Mouse (Mus musculus) kidney, adult 2 months (tissue): ENCODE measurements around the gene Sgcb. TPM values are rescaled to one million over a fixed set of nuclear protein-coding genes. Genes with fewer than 3 reads are reported as not detected.
A peak's percentile ranks its signal among the peaks of the same experiment; 100 is the strongest.

ENCODE experiments used
- DNase-seq: peaks from one replicate; pipeline ENCODE4 v3.0.0; 2021
- H3K27ac ChIP-seq: fragments of 200-500 bp; 2 replicates; pipeline ENCODE4 v1.5.1; 2012; ENCODE audit warnings: low read depth, low read length, control low read depth, inconsistent platforms; ENCODE audit not compliant: insufficient read depth
- H3K27me3 ChIP-seq: fragments of 200-500 bp; replicated peaks from 2 replicates; pipeline ENCODE4 v1.6.1; 2012; ENCODE audit warnings: mild to moderate bottlenecking, moderate library complexity, low read length, inconsistent platforms; ENCODE audit not compliant: control insufficient read depth, insufficient read depth
- H3K36me3 ChIP-seq: fragments of 200-500 bp; 2 replicates; pipeline ENCODE4 v1.6.1; 2012; ENCODE audit warnings: mild to moderate bottlenecking, moderate library complexity, low read length, inconsistent platforms; ENCODE audit not compliant: control insufficient read depth, insufficient read depth
- H3K4me1 ChIP-seq: fragments of 200-500 bp; 2 replicates; pipeline ENCODE4 v1.6.1; 2011; ENCODE audit warnings: low read length; ENCODE audit not compliant: control insufficient read depth, insufficient read depth
- H3K4me3 ChIP-seq: fragments of 200-500 bp; 2 replicates; pipeline ENCODE4 v1.5.1; 2011; ENCODE audit warnings: mild to moderate bottlenecking, low read depth, low read length, control low read depth; ENCODE audit not compliant: insufficient read depth
- CTCF ChIP-seq: fragments of 200-500 bp; conservative IDR thresholded peaks from 2 replicates; pipeline ENCODE4 v1.5.1; 2011; ENCODE audit warnings: low read depth, mild to moderate bottlenecking, control low read depth, low read length, moderate library complexity, mixed read lengths; ENCODE audit not compliant: insufficient read depth, insufficient read length
- POLR2A ChIP-seq: fragments of 200-500 bp; IDR thresholded peaks from one replicate; pipeline ENCODE4 v1.6.1; 2011; ENCODE audit warnings: low read depth, low read length, control low read depth
- WGBS: fragments of 180-500 bp; shearing (Covaris S2); methylation state at CpG from one replicate; pipeline ENCODE4 v1.1.7; 2018; 5-methylcytosine and 5-hydroxymethylcytosine counted together
- polyA plus RNA-seq: library from polyadenylated mRNA; depleted of rRNA; stranded (reverse); fragments of >200 nt; gene quantifications from 2 replicates; pipeline ENCODE4 v1.2.3, GENCODE M21; 2012

The Sgcb gene
- polyA plus RNA-seq, 1 experiment = 6.1 TPM

GRCm38 (mm10) chr5:73683706-73684409 is 36.3 kb upstream of the Sgcb start:
- Histone ChIP-seq H3K27me3 (no peaks in the 10 kb centered on the region), H3K27ac (no peak overlapping the region), H3K4me3 (no peak overlapping the region), H3K4me1 (no peaks in the 10 kb centered on the region), H3K36me3 (no peaks in the 10 kb centered on the region)
- 43% methylated on average over 9 of the region's 9 CpGs for WGBS
- DNase-seq = peak; percentile 11
- TF ChIP-seq POLR2A (no peak), CTCF (peak; percentile 33; the same call in 1 of the 2 replicates)

- 76% methylated on average over 6 of the region's 6 CpGs for WGBS
- no peak for DNase-seq
Observed at GRCm38 (mm10) chr5:73683221-73683620, 35.6 kb upstream of the Sgcb start.

DNA sequence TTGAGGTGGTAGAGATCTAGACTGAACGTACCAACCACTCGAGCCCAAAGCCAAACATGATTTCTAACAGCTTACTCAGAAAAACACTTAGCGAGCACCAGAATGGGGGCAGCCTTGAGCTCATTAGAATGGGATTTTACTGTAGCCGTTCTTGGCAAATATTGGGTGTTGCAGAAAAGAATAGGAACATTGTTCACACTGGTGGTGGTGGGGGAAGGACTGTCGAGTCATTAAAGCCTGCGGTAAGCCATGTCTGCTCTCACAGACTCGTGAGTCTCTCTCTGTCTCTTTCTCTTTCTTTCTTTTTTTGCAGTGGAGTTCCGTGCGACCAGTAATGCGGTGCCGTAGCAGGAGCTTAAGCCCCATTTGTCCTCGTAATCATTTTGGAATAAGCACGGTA is 29.0 kb upstream of the Sgcb start:
- Histone ChIP-seq H3K27me3 (no peaks in the 10 kb centered on the region), H3K4me3 (no peak overlapping the region), H3K27ac (no peak overlapping the region), H3K36me3 (no peaks in the 10 kb centered on the region), H3K4me1 (no peaks in the 10 kb centered on the region)
- whole genome bisulfite sequencing = 80% methylated on average over 13 of the region's 13 CpGs
- TF ChIP-seq POLR2A = no peak
- no peak for TF ChIP-seq CTCF
- DNase-seq = no peak

More at GRCm38 (mm10) chr5:73683221-73683620, 35.6 kb upstream of the Sgcb start:
- no peaks in the 10 kb centered on the region for H3K36me3 ChIP-seq
- H3K27me3 ChIP-seq = no peaks in the 10 kb centered on the region
- no peaks in the 10 kb centered on the region for H3K4me1 ChIP-seq
- no peak overlapping the region for H3K27ac ChIP-seq
- TF ChIP-seq POLR2A (no peak), CTCF (no peak)
- no peak overlapping the region for H3K4me3 ChIP-seq

GRCm38 (mm10) chr5:73675604-73676003 is 28.0 kb upstream of the Sgcb start:
- Histone ChIP-seq H3K27ac (no peak overlapping the region), H3K36me3 (no peaks in the 10 kb centered on the region), H3K4me3 (no peak overlapping the region), H3K27me3 (no peaks in the 10 kb centered on the region), H3K4me1 (no peaks in the 10 kb centered on the region)
- DNase-seq = no peak
- 72% methylated on average over 3 of the region's 3 CpGs for WGBS
- no peak for TF ChIP-seq POLR2A
- TF ChIP-seq CTCF = no peak

DNA sequence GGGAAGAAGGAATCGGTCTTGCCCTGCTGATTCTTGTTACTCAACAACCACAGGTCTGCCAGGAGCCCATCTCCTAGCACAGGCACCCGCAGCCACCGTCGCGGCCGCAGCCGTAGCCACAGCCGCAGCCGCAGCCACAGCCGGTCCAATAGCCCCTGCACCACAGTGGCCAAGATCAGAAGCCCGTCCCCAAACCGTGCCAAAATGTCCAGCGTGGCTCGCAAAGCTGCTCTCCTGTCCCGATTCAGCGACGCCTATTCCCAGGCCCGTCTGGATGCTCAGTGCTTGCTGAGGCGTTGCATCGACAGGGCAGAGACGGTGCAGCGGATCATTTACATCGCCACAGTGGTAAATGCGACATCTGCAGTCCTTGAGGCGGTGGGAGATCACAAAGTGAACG is 21.8 kb upstream of the Sgcb start:
- no peaks in the 10 kb centered on the region for H3K4me1 ChIP-seq
- no peaks in the 10 kb centered on the region for H3K36me3 ChIP-seq
- WGBS = 35% methylated on average over 26 of the region's 26 CpGs
- H3K27me3 ChIP-seq = no peaks in the 10 kb centered on the region; the same call in 1 of the 2 replicates
- DNase-seq = no peak
- H3K27ac ChIP-seq = no peak overlapping the region
- H3K4me3 ChIP-seq = no peak overlapping the region
- no peak for TF ChIP-seq POLR2A
- TF ChIP-seq CTCF = no peak

DNA sequence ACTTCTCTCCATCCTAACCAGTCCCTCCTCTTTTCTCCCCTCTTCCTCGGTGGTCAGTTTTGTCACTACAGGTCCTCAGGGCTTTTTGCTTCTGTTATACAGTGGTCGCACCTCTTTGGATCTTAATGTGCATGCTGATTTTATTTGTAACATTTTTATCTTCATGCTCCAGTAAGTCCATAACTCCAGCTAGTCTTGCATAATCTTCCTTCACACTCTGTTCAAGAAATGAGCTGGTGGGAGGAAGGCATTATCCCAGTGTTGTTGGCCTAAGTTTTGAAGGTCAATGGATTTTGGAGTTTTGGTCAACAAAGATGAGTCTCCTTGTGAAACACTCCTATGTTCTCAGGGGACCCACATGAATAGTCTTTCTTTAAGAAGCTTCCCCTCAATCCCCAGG is 20.3 kb upstream of the Sgcb start:
- TF ChIP-seq CTCF = no peak
- no peak for TF ChIP-seq POLR2A
- Histone ChIP-seq H3K36me3 (no peaks in the 10 kb centered on the region), H3K4me3 (no peak overlapping the region), H3K27me3 (no peaks in the 10 kb centered on the region; the same call in 1 of the 2 replicates), H3K4me1 (no peaks in the 10 kb centered on the region), H3K27ac (no peak overlapping the region)
- DNase-seq = no peak
- 67% methylated on average over 2 of the region's 2 CpGs for WGBS

DNA sequence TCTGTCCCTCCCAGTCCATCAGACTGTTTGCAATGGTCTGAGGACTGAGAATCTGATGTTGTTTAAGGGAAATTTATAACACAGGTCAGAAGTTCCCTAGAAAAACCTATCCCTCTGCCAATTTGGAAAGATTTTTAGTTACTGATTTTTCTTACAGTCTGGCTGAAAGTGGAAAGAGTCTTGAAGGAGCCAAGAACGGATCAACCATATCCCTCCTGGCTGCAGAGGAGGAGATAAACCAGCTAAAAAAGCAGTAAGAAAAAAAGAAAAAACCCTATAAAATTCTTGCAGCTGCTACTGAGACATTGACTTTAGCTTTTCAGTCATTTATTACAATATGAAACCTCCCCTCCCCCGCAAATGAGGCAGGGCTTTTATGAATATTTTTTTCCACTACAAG is 19.1 kb upstream of the Sgcb start:
- Histone ChIP-seq H3K27ac (no peak overlapping the region), H3K36me3 (no peaks in the 10 kb centered on the region), H3K4me1 (no peaks in the 10 kb centered on the region), H3K27me3 (no peaks in the 10 kb centered on the region; the same call in 1 of the 2 replicates), H3K4me3 (no peak overlapping the region)
- no peak for DNase-seq
- 78% methylated on average over 2 of the region's 2 CpGs for WGBS
- TF ChIP-seq POLR2A = no peak
- no peak for TF ChIP-seq CTCF
